7 mouse cellular contexts compared by ENCODE assay signal in the genomic region with DNA sequence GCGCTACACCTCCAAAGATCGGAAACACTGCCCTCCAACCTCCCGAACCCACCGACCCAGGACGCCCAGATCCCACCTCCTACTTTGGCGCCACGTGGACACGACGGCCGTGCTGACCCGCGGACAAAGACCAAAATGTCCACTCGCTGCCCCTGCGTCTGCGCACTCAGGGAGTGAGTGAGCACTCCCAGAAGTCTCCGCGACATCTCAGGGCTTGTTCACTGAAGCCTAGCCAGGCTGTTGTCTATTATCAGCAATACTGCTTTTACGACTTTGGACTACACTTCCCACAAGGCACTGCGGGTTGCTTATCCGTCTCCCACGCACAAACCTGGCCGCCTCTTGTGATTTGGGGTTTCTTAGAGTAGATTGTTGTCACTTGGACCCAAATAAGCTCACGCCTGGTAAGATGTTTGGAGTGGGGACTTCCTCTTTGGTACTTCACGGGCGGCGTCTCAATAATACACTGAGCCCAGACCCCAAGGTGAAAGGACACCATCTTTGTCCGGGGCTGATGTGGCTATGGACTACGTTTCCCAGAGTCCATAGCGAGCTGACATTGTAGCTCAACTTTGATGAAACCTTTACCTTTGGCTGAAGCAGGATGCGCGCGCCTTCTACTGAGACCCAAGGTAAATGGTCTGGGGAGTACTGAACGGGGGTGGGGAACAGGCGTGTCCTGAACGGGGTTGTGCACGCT. TPM values are rescaled to one million over a fixed set of nuclear protein-coding genes. Genes with fewer than 3 reads are reported as not detected.
DNase-seq lines count a peak whose midpoint lies in the region; ATAC-seq and TF ChIP-seq lines count a peak whose summit lies in the region.

Zfp146 (minus strand) TSS at position 168 of the 700 bp plus-strand sequence.

- H3K4me1 ChIP-seq in embryonic facial prominence, embryonic 10.5 days: peaks cover 13% of the 10 kb centered on the region
- H3K4me1 ChIP-seq in intestine, postnatal 0 days (replicated peaks; ENCODE audit: control insufficient read depth, insufficient read depth, low read length): no peaks in the 10 kb centered on the region
- peaks cover 10% of the 10 kb centered on the region for H3K4me1 ChIP-seq in midbrain, embryonic 12.5 days
- H3K4me1 ChIP-seq in small intestine, adult 2 months (ENCODE audit: control insufficient read depth, insufficient read depth, insufficient read length, low read length): no peaks in the 10 kb centered on the region

- peak within 1 kb of the TSS; percentile 66 for H3K9ac ChIP-seq in intestine, postnatal 0 days (ENCODE audit: low read depth, low read length)
- H3K9ac ChIP-seq in midbrain, embryonic 12.5 days (replicated peaks): peak within 1 kb of the TSS; percentile 80

- peaks cover 46% of the 10 kb centered on the region for H3K36me3 ChIP-seq in embryonic facial prominence, embryonic 10.5 days (replicated peaks)
- H3K36me3 ChIP-seq in intestine, postnatal 0 days (ENCODE audit: control insufficient read depth, insufficient read depth): no peaks in the 10 kb centered on the region; the same call in 1 of the 2 replicates
- peaks cover 31% of the 10 kb centered on the region for H3K36me3 ChIP-seq in midbrain, embryonic 12.5 days
- H3K36me3 ChIP-seq in small intestine, adult 2 months (ENCODE audit: control insufficient read depth, insufficient read depth, low read length): no peaks in the 10 kb centered on the region

- peak within 1 kb of the TSS; percentile 71 for H3K4me3 ChIP-seq in embryonic facial prominence, embryonic 10.5 days
- peak within 1 kb of the TSS; percentile 74 for H3K4me3 ChIP-seq in intestine, postnatal 0 days (ENCODE audit: low read depth, low read length)
- peak within 1 kb of the TSS; percentile 72 for H3K4me3 ChIP-seq in midbrain, embryonic 12.5 days
- peak within 1 kb of the TSS; percentile 68 for H3K4me3 ChIP-seq in small intestine, adult 2 months (ENCODE audit: low read depth, low read length)

- H3K27ac ChIP-seq in embryonic facial prominence, embryonic 10.5 days (replicated peaks): peak within 1 kb of the TSS; percentile 97
- H3K27ac ChIP-seq in intestine, postnatal 0 days (ENCODE audit: low read depth, low read length): peak within 1 kb of the TSS; percentile 70
- peak within 1 kb of the TSS; percentile 89 for H3K27ac ChIP-seq in midbrain, embryonic 12.5 days (replicated peaks)
- H3K27ac ChIP-seq in small intestine, adult 2 months (ENCODE audit: insufficient read depth, low read depth, low read length): peak within 1 kb of the TSS; percentile 86

- peak; percentile 98 for ATAC-seq in intestine, postnatal 0 days
- ATAC-seq in midbrain, embryonic 12.5 days (ENCODE audit: low FRiP score, low read depth): peak; percentile 96

- peaks cover 31% of the 10 kb centered on the region for H3K9me3 ChIP-seq in embryonic facial prominence, embryonic 10.5 days
- 0 out of 2 replicates have a peak, but pooled peaks cover 4% of the 10 kb centered on the region for H3K9me3 ChIP-seq in intestine, postnatal 0 days (ENCODE audit: control insufficient read depth)
- peaks cover 32% of the 10 kb centered on the region for H3K9me3 ChIP-seq in midbrain, embryonic 12.5 days

- TF ChIP-seq CTCF in intestine, postnatal 0 days (IDR thresholded peaks at IDR 0.05; ENCODE audit: low read depth): no peak
- TF ChIP-seq CTCF in small intestine, adult 2 months (IDR thresholded peaks at IDR 0.05; ENCODE audit: extremely low read depth, insufficient read length, insufficient replicate concordance, low read depth, low read length): no peak

- H3K27me3 ChIP-seq in embryonic facial prominence, embryonic 10.5 days (replicated peaks; ENCODE audit: low read depth, poor library complexity, severe bottlenecking): no peaks in the 10 kb centered on the region
- H3K27me3 ChIP-seq in intestine, postnatal 0 days (replicated peaks; ENCODE audit: control insufficient read depth, insufficient read depth, low read length): no peaks in the 10 kb centered on the region
- H3K27me3 ChIP-seq in midbrain, embryonic 12.5 days: no peaks in the 10 kb centered on the region
- no peaks in the 10 kb centered on the region for H3K27me3 ChIP-seq in small intestine, adult 2 months (ENCODE audit: control insufficient read depth, insufficient read depth, low read length)

- peak within 1 kb of the TSS; percentile 80 for H3K4me2 ChIP-seq in intestine, postnatal 0 days (replicated peaks; ENCODE audit: low read depth)
- peak within 1 kb of the TSS; percentile 58 for H3K4me2 ChIP-seq in midbrain, embryonic 12.5 days (replicated peaks)

- under 1% methylated on average over 36 of the region's 36 CpGs for WGBS in embryonic facial prominence, embryonic 10.5 days
- WGBS in intestine, postnatal 0 days: under 1% methylated on average over 36 of the region's 36 CpGs
- under 1% methylated on average over 36 of the region's 36 CpGs for WGBS in midbrain, embryonic 12.5 days
- under 1% methylated on average over 36 of the region's 36 CpGs for WGBS in small intestine, adult 2 months

- peak; percentile 86 for TF ChIP-seq POLR2A in small intestine, adult 2 months (IDR thresholded peaks at IDR 0.05; ENCODE audit: low read depth, low read length)

- intact Hi-C loops in left cerebral cortex, postnatal 4 days (cut with DNase I): no loop called here

- peak; percentile 92 for DNase-seq in adrenal gland, postnatal 10 days
- peak; percentile 93 for DNase-seq in embryonic facial prominence, embryonic 10.5 days (ENCODE audit: low spot score)
- DNase-seq in gonadal fat pad, adult 2 months (ENCODE audit: low read depth): peak; percentile 89
- peak; percentile 93 for DNase-seq in left cerebral cortex, postnatal 4 days

RNA-seq across cellular contexts. Expression of gene Zfp146, which starts in this region (rescaled TPM):
- 10 to 100 TPM; 57.4 to 65.2 TPM for total RNA-seq in adrenal gland, postnatal 10 days (2021)
- polyA plus RNA-seq in embryonic facial prominence, embryonic 10.5 days (2016; fragmentation: Nextera tagmentation; extraction: Ambion mirVana): 19.9 and 20.1 TPM in 2 replicates
- polyA plus RNA-seq in gonadal fat pad, adult 2 months (2012; rRNA removed): 16.4 and 18.3 TPM in 2 replicates
- 3.1 and 3.8 TPM in 2 replicates for polyA plus RNA-seq in intestine, postnatal 0 days (2015; fragmentation: Nextera tagmentation; extraction: Ambion mirVana)
- 10 to 100 TPM; 66.8 to 68.1 TPM for total RNA-seq in left cerebral cortex, postnatal 4 days (2021)
- 19.0 and 20.2 TPM in 2 replicates for polyA plus RNA-seq in midbrain, embryonic 12.5 days (2016; fragmentation: Nextera tagmentation; extraction: Ambion mirVana)
- polyA plus RNA-seq in small intestine, adult 2 months (2012; rRNA removed): 2.6 and 3.0 TPM in 2 replicates

Comparison
In these comparisons a context has a peak if more than half of its experiments do, and no peak if none do; other contexts are left out.
1. Peak in every context shown above with its lines: DNase-seq, ATAC-seq, H3K4me3 ChIP-seq and H3K27ac ChIP-seq.